Mouse (Mus musculus): Measurements from ENCODE around the gene Slc19a1.
A peak's percentile ranks its signal among the peaks of the same experiment; 100 is the strongest.

Slc19a1 gene

DNA sequence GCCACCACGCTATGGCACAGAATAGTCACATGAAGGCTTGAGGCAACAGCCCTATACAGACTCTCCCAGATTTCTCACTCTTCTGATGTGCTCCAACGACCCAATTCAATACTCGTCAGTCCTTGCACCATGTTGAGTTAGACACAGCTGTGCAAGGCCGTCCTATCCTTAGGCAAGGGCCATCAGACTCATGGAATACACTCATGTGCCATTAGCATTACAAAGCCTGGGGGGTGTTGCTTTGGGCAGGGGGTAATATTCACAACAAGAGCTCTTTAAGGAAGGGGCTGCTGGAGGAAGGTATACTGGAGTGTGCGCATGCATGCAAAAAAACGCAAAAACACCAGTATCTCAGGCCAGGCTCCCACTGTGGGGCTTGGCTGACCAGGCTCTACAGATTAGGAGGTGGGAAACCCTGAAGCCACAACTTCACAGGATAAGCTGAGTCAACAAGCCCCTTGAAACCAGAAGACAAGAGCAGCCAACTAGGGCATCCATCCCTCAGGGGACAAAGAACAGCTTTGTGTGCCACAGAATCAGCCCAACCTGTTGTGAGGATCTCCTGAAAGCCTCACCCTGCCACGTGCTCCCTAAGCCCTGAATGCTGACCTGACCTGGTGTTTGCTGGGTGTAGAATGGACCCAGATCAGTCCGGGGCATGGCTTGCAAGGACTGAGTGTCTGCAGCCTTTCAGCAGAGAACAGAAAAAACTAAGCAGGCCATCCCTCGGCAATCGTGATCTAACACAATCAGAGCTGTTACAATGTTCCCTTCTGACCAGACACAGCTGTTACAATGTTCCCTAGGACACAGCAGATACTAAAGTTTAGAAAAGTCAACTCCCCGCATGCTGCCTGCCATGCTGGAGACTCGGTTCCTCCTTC is 65.2 kb downstream of the Slc19a1 start:
- DNase-seq, result no peak

DNA sequence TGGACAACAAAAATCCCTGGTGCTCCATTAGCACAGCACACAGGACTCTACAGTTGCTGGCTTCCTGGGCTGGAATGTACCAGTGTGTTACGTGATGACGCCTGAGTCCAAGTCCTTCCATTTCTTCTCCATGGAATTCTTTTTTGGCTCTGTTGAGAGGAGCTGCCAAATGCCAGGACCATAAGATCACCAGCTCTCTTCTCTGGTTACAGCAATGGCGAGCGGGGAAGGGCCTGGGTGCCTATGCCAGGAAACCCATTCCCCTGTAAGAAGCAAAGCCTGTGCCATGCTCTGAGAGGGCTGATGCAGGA is 65.8 kb downstream of the Slc19a1 start:
- DNase-seq, result no peak

DNA sequence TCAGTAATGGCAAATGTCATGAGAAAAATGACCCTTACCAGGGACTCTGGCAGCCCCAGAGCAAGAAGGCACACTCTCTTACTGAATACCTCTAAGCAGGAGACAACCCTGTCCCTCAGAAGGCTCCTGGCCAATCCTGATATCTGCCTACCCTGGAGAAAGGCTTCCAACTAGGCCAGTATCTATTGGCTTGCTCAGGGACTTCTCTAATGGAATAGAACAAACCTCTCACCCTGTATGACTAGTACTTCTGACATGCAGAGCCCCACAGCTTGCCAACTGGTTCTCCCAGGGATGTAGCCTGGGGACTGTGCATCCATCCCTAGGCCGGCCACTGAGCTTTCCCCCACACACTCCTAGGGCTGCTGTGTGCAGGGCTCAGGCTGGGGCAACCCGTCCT is 66.6 kb downstream of the Slc19a1 start:
- DNase-seq, result no peak

DNA sequence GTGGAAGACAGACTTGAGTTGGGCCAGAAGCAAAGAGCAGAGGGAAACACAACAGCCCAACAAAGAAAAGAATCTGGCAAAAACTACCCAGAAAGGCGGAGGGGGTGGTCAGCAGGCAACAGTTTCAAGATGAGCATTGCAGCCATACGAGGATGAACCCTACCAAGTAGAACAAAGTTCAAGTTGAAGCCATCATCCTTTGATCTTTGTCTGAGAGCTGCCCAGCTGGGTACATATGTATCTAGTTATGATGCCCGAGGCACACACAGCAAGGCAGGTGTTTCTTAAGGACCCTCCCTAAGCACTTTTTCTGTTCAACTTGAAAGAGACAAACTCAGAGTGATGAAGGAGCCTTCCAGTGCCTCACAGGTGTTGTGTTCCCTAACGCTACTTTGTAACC is 67.7 kb downstream of the Slc19a1 start:
- no peak for DNase-seq

DNA sequence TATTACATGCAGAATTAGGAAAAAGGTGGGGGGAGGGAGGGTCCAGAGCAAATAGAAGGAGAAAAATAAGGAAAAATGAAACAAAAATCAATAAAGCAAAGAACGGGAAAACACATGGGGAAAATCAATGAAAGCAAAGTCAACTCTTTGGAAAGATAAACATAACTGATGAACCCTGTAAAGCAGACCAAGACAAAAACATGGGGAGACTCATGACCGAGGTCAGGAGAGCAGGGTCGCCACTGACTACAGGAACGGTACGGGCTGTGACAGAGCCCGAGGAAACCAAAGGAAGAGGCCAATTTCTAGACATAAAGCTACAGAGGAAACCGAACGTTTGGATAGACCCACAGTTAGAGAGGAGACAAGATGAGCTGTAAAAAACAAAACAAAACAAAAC is 71.6 kb downstream of the Slc19a1 start:
- no peak for DNase-seq

DNA sequence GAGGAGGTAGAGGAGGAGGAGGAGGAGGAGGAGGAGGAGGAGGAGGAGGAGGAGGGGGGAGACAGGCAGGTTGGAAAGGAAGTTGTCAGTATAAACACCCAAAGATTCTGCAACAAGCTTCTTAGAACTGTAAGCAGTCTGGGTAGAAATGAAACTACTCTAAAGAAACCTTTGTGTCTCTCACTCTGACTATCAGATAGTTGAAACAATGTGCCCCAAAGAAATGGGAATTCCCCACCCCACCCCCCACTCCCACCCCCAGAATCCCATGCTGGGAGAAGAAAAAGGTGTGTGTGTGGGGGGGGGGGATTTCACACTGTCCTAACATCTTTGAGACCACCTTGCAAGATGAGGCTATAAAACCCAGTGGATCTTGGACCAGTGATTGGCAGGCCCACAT is 72.3 kb downstream of the Slc19a1 start:
- no peak for DNase-seq

DNA sequence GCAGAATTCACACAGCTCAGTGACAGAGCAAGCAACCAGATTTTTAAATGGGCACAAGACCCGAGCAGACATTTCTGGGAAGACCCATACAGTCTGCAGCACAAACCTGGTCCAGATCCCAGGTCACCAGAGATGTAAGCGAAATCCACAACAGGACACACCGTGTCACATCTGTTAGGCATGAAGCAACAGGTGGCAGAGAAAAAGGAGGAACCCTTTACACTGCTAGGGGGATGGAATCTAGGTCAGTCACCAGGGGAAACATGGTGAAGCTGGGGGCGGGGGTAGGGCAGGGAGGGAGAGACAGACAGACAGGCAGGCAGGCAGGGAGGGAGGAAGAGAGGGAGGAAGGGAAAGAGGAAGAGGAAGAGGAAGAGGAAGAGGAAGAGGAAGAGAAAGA is 76.1 kb downstream of the Slc19a1 start:
- DNase-seq, result no peak

DNA sequence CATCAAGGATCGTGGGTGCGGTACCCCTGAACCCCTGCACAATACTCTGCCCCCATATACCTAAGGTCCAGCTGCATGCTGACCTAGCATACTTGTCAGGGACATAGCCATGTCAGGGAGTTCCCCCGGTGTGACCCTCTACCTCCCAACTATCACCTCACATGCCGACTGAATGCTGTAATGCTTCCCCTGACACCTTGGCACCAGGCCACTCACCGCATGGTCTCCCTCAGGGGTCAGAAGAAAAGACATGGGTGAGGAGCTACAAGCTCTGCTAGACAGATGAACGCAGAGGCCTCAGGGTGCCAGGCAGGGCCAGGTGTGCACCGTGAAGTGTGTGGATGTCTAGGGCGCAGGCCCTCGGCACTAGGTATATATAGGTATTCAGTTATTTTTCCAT is 78.0 kb downstream of the Slc19a1 start:
- peak; percentile 81 for DNase-seq
